Mouse (Mus musculus) CD4-positive, CD25-positive, alpha-beta regulatory T cell, adult 4 months (primary cell): ENCODE measurements around the gene Fam19a2. TPM values are rescaled to one million over a fixed set of nuclear protein-coding genes. Genes with fewer than 3 reads are reported as not detected.

Source experiments
- ATAC-seq: one replicate; pipeline ENCODE4 v1.8.0; 2017
- polyA plus RNA-seq, 2 experiments: library from polyadenylated mRNA; unstranded; fragments of 100-300 nt; shearing (Covaris generic); gene quantifications; one replicate each; pipeline ENCODE4 v1.2.1; 2017

The Fam19a2 gene
- polyA plus RNA-seq, 2 experiments from 2014 or later: not detected

- no peak for ATAC-seq
Observed at GRCm38 (mm10) chr10:123748317-123748716, 484.5 kb downstream of the Fam19a2 start.

- no peak for ATAC-seq
Observed at GRCm38 (mm10) chr10:123751676-123752280, 488.0 kb downstream of the Fam19a2 start.

- no peak for ATAC-seq
Observed at GRCm38 (mm10) chr10:123752755-123753154, 489.0 kb downstream of the Fam19a2 start.

- ATAC-seq: no peak
Observed at GRCm38 (mm10) chr10:123753996-123754395, 490.2 kb downstream of the Fam19a2 start.

GRCm38 (mm10) chr10:123789374-123789773 lies 525.6 kb downstream of the Fam19a2 start:
- no peak for ATAC-seq

Other genes starting within 250 kb of the Fam19a2 start
- 10 to 100 TPM; 27.0 to 27.2 TPM for gene Mon2, start 187.5 kb upstream of the Fam19a2 start, polyA plus RNA-seq
- 100 to 1,000 TPM; 127 to 136 TPM for gene Usp15, start 67.0 kb upstream of the Fam19a2 start, polyA plus RNA-seq